Mouse (Mus musculus): ENCODE results near the gene Chmp5.
A peak's percentile ranks its signal among the peaks of the same experiment; 100 is the strongest.

Chmp5 gene

GRCm38 (mm10) chr4:40948160-40948708 is at the start of gene Chmp5, which contains the start of gene Bag1:
Chmp5 (plus strand) TSS chr4:40948407.
Bag1 (minus strand) TSS chr4:40948294.
- peak; percentile 97 for DNase-seq (ENCODE audit: low read depth)

GRCm38 (mm10) chr4:40898476-40899044 is 49.6 kb upstream of the Chmp5 start:
- no peak for DNase-seq (ENCODE audit: low read depth)

GRCm38 (mm10) chr4:40899264-40899663 is 48.9 kb upstream of the Chmp5 start:
- no peak for DNase-seq (ENCODE audit: low read depth)

- no peak for DNase-seq (ENCODE audit: low read depth)
Observed at GRCm38 (mm10) chr4:40900071-40900470, 48.1 kb upstream of the Chmp5 start.

- no peak for DNase-seq (ENCODE audit: low read depth)
Observed at GRCm38 (mm10) chr4:40900612-40901011, 47.6 kb upstream of the Chmp5 start.

- DNase-seq (ENCODE audit: low read depth): peak; percentile 40
Observed at GRCm38 (mm10) chr4:40906298-40906697, 41.9 kb upstream of the Chmp5 start.

- no peak for DNase-seq (ENCODE audit: low read depth)
Observed at GRCm38 (mm10) chr4:40908261-40908969, 39.8 kb upstream of the Chmp5 start.

- no peak for DNase-seq (ENCODE audit: low read depth)
Observed at GRCm38 (mm10) chr4:40914287-40914867, 33.8 kb upstream of the Chmp5 start.

GRCm38 (mm10) chr4:40915947-40916346 is 32.3 kb upstream of the Chmp5 start:
- DNase-seq (ENCODE audit: low read depth): no peak

GRCm38 (mm10) chr4:40916592-40917155 is 31.5 kb upstream of the Chmp5 start:
- DNase-seq (ENCODE audit: low read depth): no peak

GRCm38 (mm10) chr4:40919785-40920184 is 28.4 kb upstream of the Chmp5 start, which contains the start of gene Spink4:
Spink4 (plus strand) TSS chr4:40920052.
- no peak for DNase-seq (ENCODE audit: low read depth)

GRCm38 (mm10) chr4:40920576-40920975 is 27.6 kb upstream of the Chmp5 start:
- DNase-seq (ENCODE audit: low read depth): no peak

- DNase-seq (ENCODE audit: low read depth): no peak
Observed at GRCm38 (mm10) chr4:40921288-40921687, 26.9 kb upstream of the Chmp5 start.

- no peak for DNase-seq (ENCODE audit: low read depth)
Observed at GRCm38 (mm10) chr4:40923087-40923651, 25.0 kb upstream of the Chmp5 start.

- DNase-seq (ENCODE audit: low read depth): no peak
Observed at GRCm38 (mm10) chr4:40925568-40925967, 22.6 kb upstream of the Chmp5 start.

GRCm38 (mm10) chr4:40929046-40929445 is 19.2 kb upstream of the Chmp5 start:
- DNase-seq (ENCODE audit: low read depth): no peak

- DNase-seq (ENCODE audit: low read depth): no peak
Observed at GRCm38 (mm10) chr4:40933694-40934093, 14.5 kb upstream of the Chmp5 start.

- peak; percentile 40 for DNase-seq (ENCODE audit: low read depth)
Observed at GRCm38 (mm10) chr4:40934369-40934768, 13.8 kb upstream of the Chmp5 start.

GRCm38 (mm10) chr4:40936175-40936839 is 11.9 kb upstream of the Chmp5 start:
- no peak for DNase-seq (ENCODE audit: low read depth)

GRCm38 (mm10) chr4:40938793-40939192 is 9.4 kb upstream of the Chmp5 start:
- DNase-seq (ENCODE audit: low read depth): no peak

GRCm38 (mm10) chr4:40943651-40944050 is 4.6 kb upstream of the Chmp5 start:
- DNase-seq (ENCODE audit: low read depth): peak; percentile 46
